Mouse (Mus musculus): Measurements from ENCODE around the gene Tmem102. TPM values are rescaled to one million over a fixed set of nuclear protein-coding genes. Genes with fewer than 3 reads are reported as not detected.
A peak's percentile ranks its signal among the peaks of the same experiment; 100 is the strongest.

Gene Tmem102
- polyA plus RNA-seq (2015; fragmentation: Nextera tagmentation; extraction: Ambion mirVana), result 7.5 and 10.0 TPM in 2 replicates

DNA sequence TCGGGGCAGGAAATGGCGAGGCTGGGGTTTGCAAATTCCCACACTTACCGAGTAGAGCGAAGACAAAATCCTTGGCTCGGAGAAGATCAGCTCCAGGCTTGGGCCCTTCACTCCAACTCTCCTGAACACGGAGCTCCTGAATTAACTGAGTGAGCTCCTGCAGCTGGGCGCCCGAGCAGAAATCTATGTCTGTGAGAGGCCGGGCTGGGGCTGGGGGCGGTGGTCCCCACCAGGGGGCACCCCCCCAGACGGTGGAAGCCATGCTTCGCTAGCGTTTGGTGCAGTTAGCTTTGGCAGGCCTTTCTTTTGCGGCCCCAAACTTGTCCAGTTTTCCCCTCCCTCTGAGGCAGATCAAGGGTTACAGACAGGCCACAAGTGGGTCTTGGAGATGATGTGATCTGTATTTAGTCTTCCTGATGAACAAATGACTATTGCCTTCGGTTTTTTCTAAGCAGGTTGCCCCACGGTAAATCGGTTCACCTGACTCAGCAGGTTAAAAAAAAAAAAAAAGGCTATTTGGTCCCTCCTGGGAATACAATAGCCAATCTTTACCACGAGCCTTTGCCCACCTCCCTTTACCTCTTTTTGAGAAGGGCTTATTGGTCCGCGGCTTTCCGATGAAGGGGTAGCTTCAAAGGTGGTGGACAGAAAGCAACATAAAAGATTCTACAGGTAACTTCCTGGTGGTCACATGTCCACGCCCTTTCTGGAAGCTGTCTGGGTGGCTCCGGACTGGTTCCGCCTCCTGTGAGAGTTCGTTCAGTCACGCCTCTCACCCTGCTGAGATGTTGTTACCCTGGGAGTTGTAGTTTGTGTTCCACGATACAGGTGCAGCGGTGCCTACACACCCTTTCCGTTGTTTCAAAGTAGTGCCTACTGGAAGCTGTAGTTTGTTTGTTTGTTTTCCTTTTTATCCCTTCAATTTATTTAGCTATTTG is at the start of gene Tmem102:
Gene Tmem102 (minus strand): TSS at position 653 of the 938 bp plus-strand sequence.
- H3K4me1 ChIP-seq, result peaks cover 50% of the 10 kb centered on the region
- no peaks in the 10 kb centered on the region for H3K36me3 ChIP-seq
- 9% methylated on average over 29 of the region's 29 CpGs for WGBS
- H3K4me2 ChIP-seq (replicated peaks), result peak within 1 kb of the TSS; percentile 97
- H3K9me3 ChIP-seq (replicated peaks), result no peaks in the 10 kb centered on the region
- H3K27me3 ChIP-seq, result peaks cover 22% of the 10 kb centered on the region
- H3K9ac ChIP-seq, result peak within 1 kb of the TSS; percentile 12; the same call in 1 of the 2 replicates
- ATAC-seq (ENCODE audit: insufficient number of reproducible peaks, low FRiP score, low TSS enrichment, low read depth), result no peak
- H3K27ac ChIP-seq (replicated peaks), result no peak within 1 kb of the TSS
- peak within 1 kb of the TSS; percentile 63 for H3K4me3 ChIP-seq (replicated peaks)

DNA sequence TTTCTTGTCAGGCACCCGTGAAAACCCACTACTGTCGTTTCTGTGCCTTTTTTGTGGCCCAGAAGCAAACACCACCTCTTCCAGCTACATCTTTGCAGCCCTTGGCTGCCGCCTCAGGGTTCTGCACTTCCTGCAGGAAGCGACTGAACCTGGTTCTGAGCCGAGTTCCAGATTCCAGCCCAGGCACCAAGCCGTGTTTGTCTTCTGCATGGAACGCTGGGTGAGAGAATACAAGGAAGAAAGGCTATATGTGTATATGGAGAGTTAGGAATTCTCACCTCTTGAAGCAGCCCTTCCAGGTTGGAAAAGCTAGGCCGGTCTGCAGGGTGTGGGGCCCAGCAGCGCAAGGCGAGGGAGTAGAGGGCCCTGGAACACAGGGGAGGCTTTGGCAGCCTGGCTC is 49.3 kb upstream of the Tmem102 start:
- H3K4me1 ChIP-seq, result peaks cover 30% of the 10 kb centered on the region
- no peak overlapping the region for H3K9ac ChIP-seq
- H3K27ac ChIP-seq (replicated peaks), result no peak overlapping the region
- H3K9me3 ChIP-seq (replicated peaks), result no peaks in the 10 kb centered on the region
- peaks cover 31% of the 10 kb centered on the region for H3K36me3 ChIP-seq
- H3K4me3 ChIP-seq (replicated peaks), result no peak overlapping the region
- no peak overlapping the region for H3K4me2 ChIP-seq (replicated peaks)
- ATAC-seq (ENCODE audit: insufficient number of reproducible peaks, low FRiP score, low TSS enrichment, low read depth), result no peak
- peaks cover 16% of the 10 kb centered on the region for H3K27me3 ChIP-seq
- WGBS, result 79% methylated on average over 10 of the region's 10 CpGs

DNA sequence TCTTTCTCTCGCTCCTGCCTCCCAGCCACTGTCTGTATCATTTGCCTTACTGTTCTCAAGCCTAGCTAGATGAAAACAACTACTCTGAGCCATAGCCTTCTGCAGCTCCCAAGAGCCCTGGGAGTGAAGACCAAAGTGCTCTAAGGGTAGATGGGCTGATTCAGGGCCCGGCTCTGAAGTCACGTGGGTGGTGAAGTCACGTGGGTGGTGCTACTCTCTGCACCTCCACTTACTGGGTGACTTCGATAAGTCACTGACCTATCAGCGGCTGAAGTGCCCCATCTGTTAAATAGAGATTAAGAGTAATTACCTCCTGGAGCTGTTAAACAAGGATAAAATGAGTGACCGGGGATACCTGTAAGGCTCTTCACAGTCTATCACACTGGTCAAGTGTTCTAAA is 48.6 kb upstream of the Tmem102 start:
- no peaks in the 10 kb centered on the region for H3K9me3 ChIP-seq (replicated peaks)
- ATAC-seq (ENCODE audit: insufficient number of reproducible peaks, low FRiP score, low TSS enrichment, low read depth), result no peak
- peaks cover 38% of the 10 kb centered on the region for H3K36me3 ChIP-seq
- peaks cover 36% of the 10 kb centered on the region for H3K4me1 ChIP-seq
- peaks cover 14% of the 10 kb centered on the region for H3K27me3 ChIP-seq
- no peak overlapping the region for H3K9ac ChIP-seq
- no peak overlapping the region for H3K4me3 ChIP-seq (replicated peaks)
- no peak overlapping the region for H3K4me2 ChIP-seq (replicated peaks)
- H3K27ac ChIP-seq (replicated peaks), result no peak overlapping the region
- 69% methylated on average over 7 of the region's 7 CpGs for WGBS

DNA sequence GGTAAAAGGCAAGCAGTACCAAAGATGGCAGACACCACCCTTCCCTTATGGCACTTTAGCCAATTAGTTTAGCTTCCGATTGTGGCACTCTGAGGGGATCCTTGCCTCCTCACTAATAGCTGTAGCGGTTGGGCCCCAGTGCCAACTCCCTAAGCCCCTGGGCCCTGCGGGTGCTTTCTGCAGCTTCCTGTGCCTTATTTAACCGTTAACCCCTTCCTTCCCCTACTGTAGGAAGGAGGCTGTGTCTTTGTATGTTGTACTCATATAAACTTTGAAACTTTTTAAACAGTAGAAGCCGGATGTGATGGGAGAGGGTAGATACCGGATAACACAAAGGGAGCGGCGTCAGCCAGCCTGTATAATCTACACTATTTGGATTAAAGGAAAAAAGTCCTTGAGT is 45.3 kb upstream of the Tmem102 start:
- Histone ChIP-seq H3K36me3 (peaks cover 50% of the 10 kb centered on the region), H3K4me1 (peaks cover 52% of the 10 kb centered on the region), H3K9ac (no peak overlapping the region), H3K27me3 (no peaks in the 10 kb centered on the region), H3K4me3 (replicated peaks) (no peak overlapping the region), H3K4me2 (replicated peaks) (no peak overlapping the region), H3K27ac (replicated peaks) (no peak overlapping the region), H3K9me3 (replicated peaks) (no peaks in the 10 kb centered on the region)
- 61% methylated on average over 8 of the region's 8 CpGs for WGBS
- no peak for ATAC-seq (ENCODE audit: insufficient number of reproducible peaks, low FRiP score, low TSS enrichment, low read depth)

DNA sequence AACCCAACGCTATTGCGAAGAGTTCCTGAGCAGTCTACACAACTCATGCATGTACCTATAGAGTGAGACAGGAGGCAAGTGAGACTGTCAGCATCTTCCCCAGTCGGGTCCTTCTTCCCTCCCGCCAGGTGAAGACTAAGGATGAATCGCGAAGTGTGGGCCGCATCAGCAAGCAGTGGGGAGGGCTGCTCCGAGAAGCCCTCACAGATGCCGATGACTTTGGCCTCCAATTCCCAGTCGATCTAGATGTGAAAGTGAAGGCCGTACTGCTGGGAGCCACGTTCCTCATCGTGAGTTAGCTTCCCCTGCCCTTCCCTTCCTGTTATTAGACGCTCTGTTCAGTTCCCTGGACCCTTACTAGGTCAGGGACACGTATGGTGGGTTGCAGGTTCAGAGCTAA is 44.5 kb upstream of the Tmem102 start:
- H3K4me1 ChIP-seq, result peaks cover 53% of the 10 kb centered on the region
- no peak for ATAC-seq (ENCODE audit: insufficient number of reproducible peaks, low FRiP score, low TSS enrichment, low read depth)
- H3K27ac ChIP-seq (replicated peaks), result no peak overlapping the region
- H3K4me3 ChIP-seq (replicated peaks), result no peak overlapping the region
- WGBS, result 90% methylated on average over 15 of the region's 15 CpGs
- H3K36me3 ChIP-seq, result peaks cover 50% of the 10 kb centered on the region
- H3K9ac ChIP-seq, result no peak overlapping the region
- no peaks in the 10 kb centered on the region for H3K9me3 ChIP-seq (replicated peaks)
- no peaks in the 10 kb centered on the region for H3K27me3 ChIP-seq
- H3K4me2 ChIP-seq (replicated peaks), result no peak overlapping the region

DNA sequence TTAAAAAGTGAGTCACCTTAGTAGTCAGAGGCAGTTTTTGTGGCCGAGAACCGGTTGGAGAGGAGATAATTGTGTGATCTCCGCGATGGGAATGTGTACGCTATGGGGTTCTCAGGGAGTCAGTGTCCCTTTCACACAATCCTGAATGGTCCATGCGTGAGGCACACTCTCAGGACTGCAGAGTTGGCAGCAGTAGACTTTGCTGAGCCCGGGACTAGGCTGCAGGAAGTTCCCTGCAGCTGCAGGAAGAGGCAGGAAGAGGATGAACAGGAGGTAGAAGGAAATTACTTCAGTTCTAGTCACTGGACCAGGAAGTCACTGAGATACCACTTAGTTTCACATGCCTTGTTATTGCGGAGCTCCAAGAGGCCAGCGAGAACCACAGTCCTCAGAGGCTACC is 43.7 kb upstream of the Tmem102 start:
- H3K36me3 ChIP-seq, result peaks cover 50% of the 10 kb centered on the region
- no peak overlapping the region for H3K4me2 ChIP-seq (replicated peaks)
- WGBS, result 82% methylated on average over 9 of the region's 9 CpGs
- no peak overlapping the region for H3K9ac ChIP-seq
- no peak overlapping the region; the same call in 1 of the 2 replicates for H3K27ac ChIP-seq (replicated peaks)
- no peaks in the 10 kb centered on the region for H3K9me3 ChIP-seq (replicated peaks)
- peaks cover 53% of the 10 kb centered on the region for H3K4me1 ChIP-seq
- no peak for ATAC-seq (ENCODE audit: insufficient number of reproducible peaks, low FRiP score, low TSS enrichment, low read depth)
- no peaks in the 10 kb centered on the region for H3K27me3 ChIP-seq
- H3K4me3 ChIP-seq (replicated peaks), result no peak overlapping the region

DNA sequence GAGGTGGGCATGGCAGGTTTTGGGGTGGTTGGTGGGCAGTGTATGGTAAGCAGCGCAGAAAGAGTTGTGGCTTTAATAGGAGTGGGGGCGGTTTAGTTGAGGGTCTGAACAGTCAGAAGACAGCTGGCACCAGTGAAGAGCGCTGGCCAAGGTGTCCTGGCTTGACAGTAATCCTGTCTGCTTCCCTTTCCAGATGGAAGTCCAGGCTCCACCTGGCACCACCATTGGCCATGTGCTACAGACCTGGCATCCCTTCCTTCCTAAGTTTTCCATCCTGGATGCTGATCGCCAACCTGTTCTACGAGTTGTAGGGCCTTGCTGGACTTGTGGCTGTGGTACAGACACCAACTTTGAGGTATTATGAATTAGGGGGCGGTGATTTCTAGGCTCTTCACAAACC is 42.6 kb upstream of the Tmem102 start:
- Histone ChIP-seq H3K27me3 (no peaks in the 10 kb centered on the region), H3K4me2 (replicated peaks) (peak overlapping the region; percentile 80), H3K27ac (replicated peaks) (no peak overlapping the region), H3K4me3 (replicated peaks) (peak overlapping the region; percentile 68), H3K9me3 (replicated peaks) (no peaks in the 10 kb centered on the region), H3K36me3 (peaks cover 50% of the 10 kb centered on the region), H3K9ac (no peak overlapping the region), H3K4me1 (peaks cover 51% of the 10 kb centered on the region)
- 94% methylated on average over 6 of the region's 6 CpGs for whole genome bisulfite sequencing
- no peak for ATAC-seq (ENCODE audit: insufficient number of reproducible peaks, low FRiP score, low TSS enrichment, low read depth)

DNA sequence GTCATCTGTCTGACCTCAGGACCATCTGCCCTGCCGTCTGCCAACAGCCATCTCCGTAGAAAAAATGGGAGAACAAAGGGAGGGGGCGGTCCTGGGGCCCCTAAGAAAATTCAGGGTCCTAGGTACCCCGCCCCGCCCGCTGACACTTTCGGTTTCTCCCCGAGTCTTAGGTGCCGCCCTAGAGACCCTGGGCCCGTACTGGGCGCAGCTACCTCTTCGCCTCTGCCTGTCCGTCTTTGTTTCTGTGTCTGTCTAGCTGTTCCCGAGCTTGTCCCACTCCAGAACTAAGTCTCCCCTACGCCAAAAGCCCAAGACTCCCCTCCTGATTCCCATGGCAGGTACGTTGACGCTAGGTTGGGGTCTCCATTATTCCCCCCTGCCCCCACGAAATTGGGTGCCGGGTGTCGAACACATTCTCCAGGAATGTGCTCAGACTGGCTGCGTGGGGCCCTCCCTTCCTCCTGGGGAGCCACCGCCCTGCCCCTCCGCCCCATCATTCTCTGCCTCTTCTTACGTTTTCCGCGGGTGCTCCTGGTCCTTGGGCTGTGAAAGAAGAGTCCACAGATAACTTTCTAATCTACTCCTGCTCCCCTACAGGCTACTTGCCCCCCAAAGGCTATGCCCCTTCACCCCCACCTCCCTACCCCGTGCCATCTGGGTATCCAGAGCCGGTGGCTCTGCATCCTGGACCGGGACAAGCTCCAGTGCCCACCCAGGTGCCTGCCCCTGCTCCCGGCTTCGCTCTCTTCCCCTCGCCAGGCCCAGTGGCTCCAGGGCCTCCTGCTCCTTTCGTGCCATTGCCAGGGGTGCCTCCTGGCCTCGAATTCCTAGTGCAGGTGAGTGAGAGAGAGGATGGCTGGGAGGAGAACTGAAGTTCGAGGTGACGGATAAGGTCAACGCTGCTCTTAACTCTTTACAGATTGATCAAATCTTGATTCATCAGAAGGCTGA is 41.6 kb upstream of the Tmem102 start:
- ATAC-seq (ENCODE audit: insufficient number of reproducible peaks, low FRiP score, low TSS enrichment, low read depth), result 0 out of 2 replicates have a peak, but pooled peaks have one; percentile 17

DNA sequence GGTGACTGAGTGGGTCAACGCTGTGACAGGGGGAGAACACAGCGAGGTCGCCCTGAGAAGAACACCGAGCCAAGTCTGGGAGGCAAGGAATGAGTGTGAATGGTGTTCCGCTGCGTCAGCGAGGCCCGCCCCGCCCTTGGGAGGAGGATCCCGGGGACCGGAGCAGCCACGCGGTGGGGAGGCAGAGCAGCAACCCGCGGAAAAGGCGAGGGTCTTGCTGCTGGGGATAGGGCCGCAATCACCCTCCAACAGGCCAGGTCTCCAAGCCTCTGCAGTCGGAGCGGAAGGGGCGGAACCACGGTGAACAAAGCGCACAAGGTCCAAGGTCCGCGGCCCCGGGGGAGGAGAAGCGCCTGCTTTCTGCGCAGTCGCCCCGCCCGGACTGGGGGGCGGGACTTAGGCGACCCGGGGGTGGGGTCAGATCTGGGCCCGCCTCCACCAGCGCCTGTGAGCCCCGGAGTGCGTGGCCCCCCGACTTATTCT is 40.8 kb upstream of the Tmem102 start, which contains the start of gene Plscr3:
Gene Plscr3 (plus strand): TSS at position 179 of the 483 bp plus-strand sequence.
- peak within 1 kb of the TSS; percentile 80 for H3K4me2 ChIP-seq (replicated peaks)
- peak; percentile 93 for ATAC-seq (ENCODE audit: insufficient number of reproducible peaks, low FRiP score, low TSS enrichment, low read depth)
- H3K4me1 ChIP-seq, result peaks cover 47% of the 10 kb centered on the region
- H3K9ac ChIP-seq, result peak within 1 kb of the TSS; percentile 69
- H3K4me3 ChIP-seq (replicated peaks), result peak within 1 kb of the TSS; percentile 68
- WGBS, result under 1% methylated on average over 37 of the region's 38 CpGs
- peak within 1 kb of the TSS; percentile 97 for H3K27ac ChIP-seq (replicated peaks)
- peaks cover 34% of the 10 kb centered on the region for H3K36me3 ChIP-seq
- H3K27me3 ChIP-seq, result no peaks in the 10 kb centered on the region
- H3K9me3 ChIP-seq (replicated peaks), result no peaks in the 10 kb centered on the region

More for the DNA sequence above, 41.6 kb upstream of the Tmem102 start:
- 8% methylated on average over 37 of the region's 37 CpGs for WGBS
- Histone ChIP-seq H3K4me3 (replicated peaks) (peak overlapping the region; percentile 68), H3K9me3 (replicated peaks) (no peaks in the 10 kb centered on the region), H3K36me3 (peaks cover 42% of the 10 kb centered on the region), H3K4me2 (replicated peaks) (peak overlapping the region; percentile 80), H3K27me3 (no peaks in the 10 kb centered on the region), H3K9ac (peak overlapping the region; percentile 69), H3K4me1 (peaks cover 49% of the 10 kb centered on the region), H3K27ac (replicated peaks) (peak overlapping the region; percentile 97)

DNA sequence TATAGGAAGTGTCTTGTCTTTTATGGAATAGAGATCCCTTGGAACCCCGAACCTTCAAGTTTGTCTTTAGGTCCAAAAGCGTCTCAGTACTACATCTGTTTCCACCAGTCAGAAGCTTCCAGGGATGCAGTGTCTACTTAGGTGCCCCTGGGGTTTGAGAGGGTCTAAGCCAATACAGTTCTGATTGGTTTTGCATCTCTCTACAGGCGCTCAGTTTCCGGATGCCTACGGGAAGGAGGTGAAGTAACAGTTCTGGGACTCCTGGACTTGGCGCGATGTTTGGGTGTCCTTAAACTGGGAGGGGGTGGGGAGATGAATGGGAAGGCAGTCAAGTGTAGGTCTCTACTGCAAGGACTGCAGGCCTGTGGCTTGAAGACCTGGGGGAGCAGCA is 33.3 kb upstream of the Tmem102 start:
- Histone ChIP-seq H3K4me3 (replicated peaks) (peak overlapping the region; percentile 72), H3K4me2 (replicated peaks) (peak overlapping the region; percentile 84), H3K27me3 (no peaks in the 10 kb centered on the region), H3K9ac (peak overlapping the region; percentile 37), H3K9me3 (replicated peaks) (no peaks in the 10 kb centered on the region), H3K27ac (replicated peaks) (peak overlapping the region; percentile 90), H3K36me3 (no peaks in the 10 kb centered on the region), H3K4me1 (peaks cover 44% of the 10 kb centered on the region)
- no peak for ATAC-seq (ENCODE audit: insufficient number of reproducible peaks, low FRiP score, low TSS enrichment, low read depth)
- 0% methylated on average over 7 of the region's 7 CpGs for WGBS

Data from embryonic facial prominence, embryonic 15.5 days (tissue).